Mouse (Mus musculus): Measurements from ENCODE around the gene Cuta. TPM values are rescaled to one million over a fixed set of nuclear protein-coding genes. Genes with fewer than 3 reads are reported as not detected.
"Not testable (repeated sequence)": the region's sequence is repeated elsewhere in the genome, so short reads cannot be mapped to it uniquely, and the experiment has no call there.

Cuta gene
- polyA plus RNA-seq, 1 experiment from 2014 or later = 182 TPM

DNA sequence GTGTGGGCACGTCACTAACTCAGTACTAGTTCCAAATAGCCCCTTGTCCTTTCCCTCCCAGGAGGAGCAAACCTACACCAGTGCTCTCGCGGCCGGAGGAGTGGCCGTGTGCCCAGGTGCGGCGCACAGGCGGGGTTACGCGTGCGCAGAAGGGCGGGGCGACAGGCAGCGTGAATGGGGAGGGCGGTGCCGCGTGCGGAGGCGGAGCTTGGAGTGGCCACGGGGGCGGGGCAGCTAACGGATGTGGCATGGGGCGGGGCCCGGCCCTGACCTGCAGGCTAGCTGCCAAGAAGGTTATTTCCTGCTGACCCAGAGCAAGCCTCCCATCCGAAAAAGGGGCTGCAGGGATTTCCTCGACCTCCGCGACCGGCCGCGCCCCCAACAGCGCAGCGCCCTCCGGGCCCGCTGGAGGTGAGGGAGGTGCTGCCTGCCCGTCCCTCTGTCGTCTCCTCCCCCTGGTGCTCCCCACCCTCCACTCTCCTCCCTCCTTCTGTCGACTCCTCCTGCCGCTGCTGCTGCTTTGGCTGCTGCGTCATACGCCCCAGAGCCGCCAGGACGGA, 6.5 kb downstream of the Cuta start, which contains the start of gene Phf1:
Gene Phf1 (plus strand): TSS at position 214 of the 560 bp plus-strand sequence.
- peak within 1 kb of the TSS; percentile 89 for H3K27ac ChIP-seq
- peak; percentile 91 for ATAC-seq (ENCODE audit: borderline replicate concordance, extremely low read depth, low FRiP score, low TSS enrichment)
- WGBS = under 1% methylated on average over 42 of the region's 43 CpGs
- H3K4me3 ChIP-seq = peak within 1 kb of the TSS; percentile 57
- peak within 1 kb of the TSS; percentile 62 for H3K9ac ChIP-seq
- no peaks in the 10 kb centered on the region for H3K27me3 ChIP-seq
- peaks cover 41% of the 10 kb centered on the region for H3K36me3 ChIP-seq
- peak within 1 kb of the TSS; percentile 86 for H3K4me2 ChIP-seq
- peaks cover 23% of the 10 kb centered on the region for H3K4me1 ChIP-seq
- H3K9me3 ChIP-seq = no peaks in the 10 kb centered on the region

DNA sequence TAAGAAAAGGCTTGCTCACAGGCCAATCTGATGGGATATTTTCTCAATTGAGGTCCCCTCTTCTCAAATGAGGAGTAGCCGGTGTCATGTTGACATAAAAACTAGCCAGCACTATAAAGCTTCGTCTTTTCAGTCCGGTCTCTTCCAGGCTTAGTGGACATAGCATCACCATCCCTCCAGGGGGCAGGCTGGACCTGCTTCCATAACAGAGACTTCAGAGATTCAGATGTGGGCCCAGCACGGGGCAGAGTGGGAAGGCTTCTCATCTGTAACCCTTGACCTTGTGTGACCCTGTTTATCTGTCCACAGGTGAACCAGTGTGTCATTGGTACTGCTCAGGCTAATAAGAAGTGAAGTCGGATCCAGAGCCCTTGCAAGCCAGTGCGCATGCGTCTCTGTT, 7.6 kb downstream of the Cuta start:
- H3K9me3 ChIP-seq, H3K4me3 ChIP-seq, H3K27ac ChIP-seq, H3K27me3 ChIP-seq, H3K4me2 ChIP-seq, H3K9ac ChIP-seq: not testable (repeated sequence)
- H3K36me3 ChIP-seq = peaks cover 47% of the 10 kb centered on the region
- H3K4me1 ChIP-seq = peaks cover 15% of the 10 kb centered on the region
- 62% methylated on average over 7 of the region's 7 CpGs for WGBS
- 0 out of 2 replicates have a peak, but pooled peaks have one; percentile 3 for ATAC-seq (ENCODE audit: borderline replicate concordance, extremely low read depth, low FRiP score, low TSS enrichment)

DNA sequence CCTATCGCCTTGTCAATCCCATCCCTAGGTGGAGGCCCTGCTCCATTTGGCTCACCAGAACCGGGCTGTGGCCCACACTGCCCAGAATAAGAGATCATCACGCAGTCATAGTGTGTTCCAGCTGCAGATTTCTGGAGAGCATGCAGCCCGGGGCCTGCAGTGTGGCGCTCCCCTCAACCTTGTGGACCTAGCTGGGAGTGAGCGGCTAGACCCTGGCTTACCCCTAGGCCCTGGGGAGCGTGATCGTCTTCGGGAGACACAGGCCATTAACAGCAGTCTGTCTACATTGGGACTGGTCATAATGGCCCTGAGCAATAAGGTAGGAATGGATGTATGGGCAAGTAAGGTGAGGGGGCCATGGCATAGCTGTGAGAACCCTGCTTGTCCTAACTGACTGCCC, 14.0 kb downstream of the Cuta start:
- H3K36me3 ChIP-seq = peaks cover 51% of the 10 kb centered on the region
- H3K9me3 ChIP-seq; H3K4me2 ChIP-seq; H3K27me3 ChIP-seq; H3K27ac ChIP-seq; ATAC-seq (ENCODE audit: borderline replicate concordance, extremely low read depth, low FRiP score, low TSS enrichment); H3K4me3 ChIP-seq; H3K9ac ChIP-seq; H3K4me1 ChIP-seq: not testable (repeated sequence)
- 95% methylated on average over 9 of the region's 9 CpGs for WGBS

GRCm38 (mm10) chr17:26922368-26922767, 17.0 kb downstream of the Cuta start:
- H3K27ac ChIP-seq; H3K4me1 ChIP-seq; H3K9ac ChIP-seq; H3K9me3 ChIP-seq; H3K4me3 ChIP-seq; H3K4me2 ChIP-seq; ATAC-seq (ENCODE audit: borderline replicate concordance, extremely low read depth, low FRiP score, low TSS enrichment); H3K27me3 ChIP-seq: not testable (repeated sequence)
- H3K36me3 ChIP-seq = peaks cover 28% of the 10 kb centered on the region
- 80% methylated on average over 5 of the region's 6 CpGs for WGBS

- H3K4me3 ChIP-seq; H3K9me3 ChIP-seq; H3K9ac ChIP-seq; H3K27me3 ChIP-seq; H3K27ac ChIP-seq; ATAC-seq (ENCODE audit: borderline replicate concordance, extremely low read depth, low FRiP score, low TSS enrichment); H3K4me1 ChIP-seq; H3K36me3 ChIP-seq; H3K4me2 ChIP-seq: not testable (repeated sequence)
- 30% methylated on average over 2 of the region's 2 CpGs for WGBS
Observed at GRCm38 (mm10) chr17:26919516-26919915, 19.9 kb downstream of the Cuta start.

GRCm38 (mm10) chr17:26918343-26918742, 21.0 kb downstream of the Cuta start:
- H3K4me1 ChIP-seq = peaks cover 8% of the 10 kb centered on the region; the same call in 1 of the 2 replicates
- H3K9ac ChIP-seq = peak overlapping the region; percentile 38
- peak overlapping the region; percentile 65 for H3K4me2 ChIP-seq
- ATAC-seq (ENCODE audit: borderline replicate concordance, extremely low read depth, low FRiP score, low TSS enrichment) = no peak
- H3K4me3 ChIP-seq = peak overlapping the region; percentile 81
- H3K9me3 ChIP-seq = no peaks in the 10 kb centered on the region
- H3K27ac ChIP-seq = no peak overlapping the region
- 71% methylated on average over 2 of the region's 2 CpGs for WGBS
- peaks cover 9% of the 10 kb centered on the region for H3K36me3 ChIP-seq
- no peaks in the 10 kb centered on the region for H3K27me3 ChIP-seq

DNA sequence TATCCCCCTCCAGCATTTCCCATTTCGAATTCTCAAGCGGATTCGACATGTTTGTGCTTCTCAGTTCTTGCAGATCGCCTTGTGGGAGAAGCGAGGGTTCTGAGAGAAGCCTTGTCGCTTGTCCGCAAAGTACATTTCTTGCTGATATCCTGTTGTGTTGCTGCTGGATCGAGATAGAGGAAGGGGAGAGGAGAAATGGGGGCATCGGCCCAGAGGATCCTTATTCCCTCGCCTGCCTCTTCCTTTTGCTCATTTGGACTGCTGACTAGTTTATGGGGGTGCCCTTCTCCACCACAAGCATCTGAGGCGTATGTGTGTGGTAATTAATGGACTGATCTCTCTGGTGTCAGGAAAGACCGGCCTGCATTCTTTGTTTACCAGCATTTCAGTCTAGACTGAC, 21.8 kb downstream of the Cuta start:
- not testable (repeated sequence) for ATAC-seq (ENCODE audit: borderline replicate concordance, extremely low read depth, low FRiP score, low TSS enrichment); H3K36me3 ChIP-seq; H3K9me3 ChIP-seq; H3K27me3 ChIP-seq; H3K4me1 ChIP-seq
- H3K27ac ChIP-seq = peak overlapping the region; percentile 83
- WGBS = 0% methylated on average over 12 of the region's 12 CpGs
- H3K9ac ChIP-seq = peak overlapping the region; percentile 70
- peak overlapping the region; percentile 81 for H3K4me3 ChIP-seq
- H3K4me2 ChIP-seq = peak overlapping the region; percentile 65

DNA sequence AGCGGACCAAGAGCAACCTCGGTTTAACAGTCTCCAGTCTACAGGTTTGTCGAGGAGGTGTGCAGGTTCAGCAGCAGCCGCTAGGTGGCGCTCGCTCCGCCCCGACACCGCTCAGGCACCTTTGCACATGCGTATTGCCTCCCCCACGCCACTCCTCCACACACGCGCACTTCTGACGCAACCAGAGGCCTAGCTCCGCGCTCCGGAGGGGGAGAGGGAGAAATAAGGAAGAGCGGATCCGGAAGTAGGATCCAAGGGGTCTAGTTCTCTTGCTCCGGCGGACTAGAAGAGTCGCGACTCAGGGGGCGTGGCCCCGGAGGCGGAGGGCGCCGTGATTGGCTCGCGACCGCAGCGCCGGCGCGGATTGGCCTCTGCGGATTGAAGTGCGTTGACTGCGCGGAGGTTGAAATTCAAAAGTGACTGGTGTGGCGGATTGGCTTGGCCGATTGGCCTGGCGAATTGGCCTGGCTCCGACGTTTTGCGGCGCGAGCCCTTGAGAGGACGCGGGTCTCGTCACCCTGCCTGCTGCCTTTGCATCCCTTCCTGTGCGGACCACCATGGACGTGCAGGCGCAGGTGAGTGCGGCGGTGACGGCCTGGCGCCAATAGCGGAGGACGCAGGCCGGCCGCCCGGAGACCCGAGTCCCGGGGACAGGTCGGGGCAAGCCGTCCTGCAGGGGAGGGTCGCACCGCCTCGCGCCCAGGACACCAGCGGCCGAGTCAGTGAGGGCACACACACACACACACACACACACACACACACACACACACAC, 22.5 kb downstream of the Cuta start, which contains the start of gene Kifc5b:
Gene Kifc5b (plus strand): TSS at position 381 of the 772 bp plus-strand sequence.
- Histone ChIP-seq H3K4me3 (peak within 1 kb of the TSS; percentile 81), H3K36me3 (peaks cover 9% of the 10 kb centered on the region), H3K27me3 (no peaks in the 10 kb centered on the region), H3K27ac (peak within 1 kb of the TSS; percentile 83), H3K4me2 (peak within 1 kb of the TSS; percentile 65), H3K9ac (peak within 1 kb of the TSS; percentile 70), H3K9me3 (no peaks in the 10 kb centered on the region), H3K4me1 (peaks cover 8% of the 10 kb centered on the region; the same call in 1 of the 2 replicates)
- under 1% methylated on average over 68 of the region's 72 CpGs for WGBS
- peak; percentile 98 for ATAC-seq (ENCODE audit: borderline replicate concordance, extremely low read depth, low FRiP score, low TSS enrichment)

DNA sequence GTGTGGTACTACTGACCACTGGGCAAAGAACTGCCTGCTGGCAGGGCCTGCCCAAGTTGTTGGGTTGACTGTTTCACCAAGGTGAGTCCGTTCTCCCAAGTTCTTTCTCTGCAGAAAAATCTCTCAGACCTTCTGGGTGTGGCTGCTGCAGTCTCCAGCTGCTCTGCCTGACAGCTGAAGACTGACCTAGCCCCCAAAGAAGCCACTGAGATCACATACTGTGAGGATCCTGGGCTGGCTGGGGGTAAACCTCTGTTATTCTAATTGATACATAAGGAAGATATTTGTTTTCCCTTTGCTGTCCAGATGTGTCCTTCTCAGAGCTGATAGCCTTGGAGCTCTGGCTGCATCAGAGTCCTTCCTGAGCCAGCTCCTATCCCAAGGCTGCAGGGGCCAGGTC, 24.1 kb downstream of the Cuta start:
- no peak for ATAC-seq (ENCODE audit: borderline replicate concordance, extremely low read depth, low FRiP score, low TSS enrichment)
- H3K9me3 ChIP-seq = no peaks in the 10 kb centered on the region
- H3K4me2 ChIP-seq = no peak overlapping the region
- H3K4me1 ChIP-seq = peaks cover 8% of the 10 kb centered on the region; the same call in 1 of the 2 replicates
- no peak overlapping the region for H3K4me3 ChIP-seq
- no peak overlapping the region for H3K9ac ChIP-seq
- no peaks in the 10 kb centered on the region for H3K27me3 ChIP-seq
- 0 out of 2 replicates have a peak overlapping the region, but pooled peaks have one; percentile 15 for H3K27ac ChIP-seq
- H3K36me3 ChIP-seq = no peaks in the 10 kb centered on the region
- WGBS = 44% methylated on average over 1 of the region's 1 CpGs

DNA sequence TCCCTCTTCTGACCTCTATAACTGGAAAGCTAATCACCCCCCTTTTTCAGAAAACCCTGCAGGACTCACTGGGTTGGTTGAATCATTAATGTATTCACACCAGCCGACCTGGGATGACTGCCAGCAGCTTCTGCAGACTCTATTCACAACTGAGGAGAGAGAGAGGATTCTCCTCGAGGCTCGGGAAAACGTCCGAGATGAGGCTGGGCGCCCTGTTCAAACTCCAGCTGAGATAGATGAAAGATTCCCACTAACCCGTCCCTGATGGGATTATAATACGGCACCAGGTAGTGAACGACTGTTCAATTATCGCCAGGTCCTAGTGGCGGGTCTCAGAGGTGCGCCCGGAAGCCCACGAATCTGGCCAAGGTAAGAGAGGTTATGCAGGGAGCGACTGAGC, 31.9 kb downstream of the Cuta start:
- WGBS = 85% methylated on average over 15 of the region's 15 CpGs
- not testable (repeated sequence) for H3K36me3 ChIP-seq; H3K27ac ChIP-seq; H3K9me3 ChIP-seq; H3K4me2 ChIP-seq; ATAC-seq (ENCODE audit: borderline replicate concordance, extremely low read depth, low FRiP score, low TSS enrichment); H3K4me3 ChIP-seq; H3K9ac ChIP-seq; H3K27me3 ChIP-seq; H3K4me1 ChIP-seq

GRCm38 (mm10) chr17:26904320-26904719, 35.0 kb downstream of the Cuta start:
- no peak for ATAC-seq (ENCODE audit: borderline replicate concordance, extremely low read depth, low FRiP score, low TSS enrichment)
- no peaks in the 10 kb centered on the region for H3K36me3 ChIP-seq
- WGBS = 51% methylated on average over 5 of the region's 5 CpGs

GRCm38 (mm10) chr17:26900916-26901315, 38.5 kb downstream of the Cuta start:
- H3K27me3 ChIP-seq = no peaks in the 10 kb centered on the region
- no peaks in the 10 kb centered on the region for H3K9me3 ChIP-seq
- 73% methylated on average over 6 of the region's 6 CpGs for WGBS
- H3K4me1 ChIP-seq = no peaks in the 10 kb centered on the region
- no peaks in the 10 kb centered on the region for H3K36me3 ChIP-seq
- no peak overlapping the region for H3K4me2 ChIP-seq
- H3K27ac ChIP-seq = no peak overlapping the region
- H3K9ac ChIP-seq = no peak overlapping the region
- ATAC-seq (ENCODE audit: borderline replicate concordance, extremely low read depth, low FRiP score, low TSS enrichment) = no peak
- no peak overlapping the region for H3K4me3 ChIP-seq

More at GRCm38 (mm10) chr17:26904320-26904719, 35.0 kb downstream of the Cuta start:
- no peaks in the 10 kb centered on the region for H3K4me1 ChIP-seq
- H3K9ac ChIP-seq = no peak overlapping the region
- no peak overlapping the region for H3K27ac ChIP-seq
- H3K9me3 ChIP-seq = no peaks in the 10 kb centered on the region
- H3K4me2 ChIP-seq = no peak overlapping the region
- no peaks in the 10 kb centered on the region for H3K27me3 ChIP-seq
- no peak overlapping the region for H3K4me3 ChIP-seq

Measured in lung, embryonic 15.5 days (tissue).